Mouse (Mus musculus): ENCODE results near the gene Clip3.

- TF ChIP-seq POLR2A (IDR thresholded peaks at IDR 0.05; ENCODE audit: insufficient read depth, low read length) (no peak), CTCF (IDR thresholded peaks at IDR 0.05; ENCODE audit: low read depth, low read length) (no peak)
Measured at GRCm38 (mm10) chr7:30251956-30252954, 39.3 kb upstream of the Clip3 start.

Measured in ES-Bruce4 (cell line).